Mouse (Mus musculus) T-helper 2 cell (primary cell): ENCODE measurements at regions not wholly inside any gene's neighbourhood (a gene's known extent, or its start where the extent isn't known, plus 50 kb on each side); places are given as distances from the start of the nearest gene placed in this dataset.
"Not testable (repeated sequence)": the region's sequence is repeated elsewhere in the genome, so short reads cannot be mapped to it uniquely, and the experiment has no call there.

Source experiments
- in situ Hi-C: fragments of 300-600 bp; cut with MboI, MseI; formaldehyde crosslinking; loops from one replicate; pipeline ENCODE4 v1.15.1; 2025; ENCODE audit warnings: high pct_unique_total_duplicates

- in situ Hi-C loops, result loop anchor here (10.0 kb wide), 1 partner anchor 1419 kb away; no protein-coding TSS in a partner anchor
These were observed 345.8 kb upstream of the Pou3f2 start for GRCm38 (mm10) chr4:22833851-22834440.

GRCm38 (mm10) chr4:22803665-22804064 is 315.5 kb upstream of the Pou3f2 start:
- in situ Hi-C loops, result no loop called here

GRCm38 (mm10) chr4:22792826-22793225 is 304.7 kb upstream of the Pou3f2 start:
- in situ Hi-C loops, result loop anchor here (10.0 kb wide), 1 partner anchor 1242 kb away; no protein-coding TSS in a partner anchor

GRCm38 (mm10) chr4:22787866-22788265 is 299.7 kb upstream of the Pou3f2 start:
- in situ Hi-C loops, result no loop called here

- in situ Hi-C loops, result not testable (repeated sequence)
These were observed 274.9 kb upstream of the Pou3f2 start for GRCm38 (mm10) chr4:22763026-22763425.
